Mouse (Mus musculus) cortical plate, adult 2 months (tissue): ENCODE measurements around the gene Robo2. TPM values are rescaled to one million over a fixed set of nuclear protein-coding genes. Genes with fewer than 3 reads are reported as not detected.

Experiments
- H3K27ac ChIP-seq: fragments of 200-500 bp; 2 replicates; pipeline ENCODE4 v1.5.1; 2012; ENCODE audit warnings: low read length, control low read depth, inconsistent platforms; ENCODE audit not compliant: insufficient read depth
- H3K4me1 ChIP-seq: fragments of 200-500 bp; 2 replicates; pipeline ENCODE4 v1.6.1; 2011; ENCODE audit warnings: low read length; ENCODE audit not compliant: control insufficient read depth, insufficient read depth
- H3K4me3 ChIP-seq: fragments of 200-500 bp; 2 replicates; pipeline ENCODE4 v1.5.1; 2011; ENCODE audit warnings: mild to moderate bottlenecking, low read length, control low read depth; ENCODE audit not compliant: insufficient read depth
- CTCF ChIP-seq: fragments of 200-500 bp; IDR thresholded peaks from 2 replicates; pipeline ENCODE4 v1.5.1; 2011; ENCODE audit warnings: mild to moderate bottlenecking, control low read depth, low read length; ENCODE audit not compliant: insufficient read depth; ENCODE audit errors: extremely low read depth
- POLR2A ChIP-seq: fragments of 200-500 bp; IDR thresholded peaks from 2 replicates; pipeline ENCODE4 v1.6.1; 2011; ENCODE audit warnings: mild to moderate bottlenecking, low read length, control low read depth; ENCODE audit not compliant: insufficient read depth; ENCODE audit errors: extremely low read depth
- polyA plus RNA-seq: library from polyadenylated mRNA; depleted of rRNA; stranded (reverse); fragments of >200 nt; gene quantifications from 2 replicates; pipeline ENCODE4 v1.2.3, GENCODE M21; 2012

The Robo2 gene
- polyA plus RNA-seq, 1 experiment: 54.2 TPM

DNA sequence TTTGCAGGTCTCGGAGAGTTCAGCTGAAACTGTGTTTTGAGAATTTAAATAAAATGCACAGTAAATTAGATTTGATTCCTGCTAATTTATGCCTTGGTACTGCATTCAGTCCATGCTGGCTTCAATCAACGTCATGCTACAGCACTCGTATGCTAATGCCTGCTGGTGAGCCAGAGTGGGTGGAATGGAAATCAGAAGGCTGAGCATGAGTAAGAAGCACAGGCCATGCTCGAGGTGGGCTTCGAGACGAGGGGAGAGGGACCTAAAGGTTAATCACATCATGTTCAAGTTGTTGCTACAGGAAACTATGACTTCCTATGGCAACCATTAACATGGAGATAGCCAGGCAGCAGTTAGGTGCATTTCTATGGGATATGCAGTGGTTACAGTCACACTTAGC, 420.4 kb downstream of the Robo2 start:
- H3K27ac ChIP-seq: no peak overlapping the region
- TF ChIP-seq CTCF (no peak), POLR2A (no peak)
- H3K4me1 ChIP-seq: no peaks in the 10 kb centered on the region
- H3K4me3 ChIP-seq: no peak overlapping the region

DNA sequence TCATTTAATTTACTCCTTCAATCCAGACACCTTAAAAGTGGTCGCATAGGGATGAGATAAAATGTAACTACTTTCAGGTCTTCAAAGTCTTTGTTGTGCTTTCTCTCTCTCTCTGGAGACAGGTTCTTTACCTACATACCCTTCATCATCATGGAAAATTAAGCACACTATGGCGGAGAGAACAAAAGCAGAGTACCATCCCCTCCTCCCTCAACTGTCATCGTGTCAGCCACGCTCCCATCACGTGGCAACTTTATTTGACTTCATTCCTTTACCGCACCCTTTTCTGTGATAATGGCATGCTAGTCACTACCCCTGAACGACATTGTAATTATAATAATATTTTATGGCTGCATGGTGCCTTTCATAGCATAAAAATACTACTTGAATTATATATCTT, 442.1 kb downstream of the Robo2 start:
- no peak for TF ChIP-seq CTCF
- no peak for TF ChIP-seq POLR2A

DNA sequence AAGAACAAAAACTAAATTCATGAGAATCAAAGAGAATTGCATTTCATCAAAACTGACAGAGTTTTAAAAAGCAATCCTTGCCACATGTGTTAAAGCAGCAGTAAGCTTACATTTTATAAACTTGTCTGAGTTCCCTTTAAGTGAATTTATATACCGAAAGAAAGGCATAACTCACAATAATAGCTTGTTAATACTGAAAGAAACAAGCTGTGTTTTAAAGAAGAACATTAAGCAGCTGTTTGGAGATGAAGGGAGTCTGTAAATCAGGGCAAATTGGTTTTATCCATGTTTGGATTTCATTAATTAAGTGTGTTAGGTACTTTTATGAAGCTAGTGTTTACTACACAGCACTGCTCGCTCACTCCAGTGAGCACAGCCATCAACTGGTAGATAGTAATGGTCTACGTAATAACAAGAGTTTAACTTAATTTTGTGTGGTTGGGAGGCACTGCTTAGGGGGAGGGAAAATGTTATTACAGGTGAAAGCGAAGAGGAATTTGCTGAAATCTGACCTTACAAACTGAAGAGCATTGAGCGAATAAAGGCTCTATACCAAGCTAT, 447.2 kb downstream of the Robo2 start:
- TF ChIP-seq POLR2A: no peak
- no peak for TF ChIP-seq CTCF
- no peak overlapping the region for H3K4me3 ChIP-seq
- H3K27ac ChIP-seq: no peak overlapping the region
- no peaks in the 10 kb centered on the region for H3K4me1 ChIP-seq

More for the DNA sequence above, 442.1 kb downstream of the Robo2 start:
- no peak overlapping the region for H3K27ac ChIP-seq
- H3K4me3 ChIP-seq: no peak overlapping the region
- no peaks in the 10 kb centered on the region for H3K4me1 ChIP-seq

DNA sequence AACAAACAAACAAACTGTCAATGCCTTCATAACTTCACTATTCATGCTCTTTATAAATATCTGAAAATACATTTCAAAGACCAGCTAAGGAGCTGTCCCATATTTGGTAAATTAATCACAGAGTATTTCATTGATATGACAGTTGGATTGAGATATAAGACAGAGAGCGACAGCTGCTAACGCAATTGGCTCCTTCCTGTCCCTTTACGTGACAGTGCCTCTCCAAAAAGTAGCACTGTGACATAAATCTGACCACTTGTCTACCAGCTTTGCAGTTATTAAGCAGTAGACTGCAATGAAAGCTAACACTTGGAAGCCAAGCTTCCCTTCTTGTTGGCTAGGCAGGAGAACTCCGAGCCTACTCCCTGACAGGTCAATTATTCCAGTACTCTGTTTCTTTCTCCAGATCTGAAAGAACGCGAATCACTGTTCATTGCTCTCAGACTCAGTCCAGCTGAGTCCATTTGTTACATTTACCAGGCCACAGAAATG, 452.1 kb downstream of the Robo2 start:
- Histone ChIP-seq H3K4me3 (no peak overlapping the region), H3K4me1 (no peaks in the 10 kb centered on the region), H3K27ac (no peak overlapping the region)
- TF ChIP-seq POLR2A (no peak), CTCF (no peak)

DNA sequence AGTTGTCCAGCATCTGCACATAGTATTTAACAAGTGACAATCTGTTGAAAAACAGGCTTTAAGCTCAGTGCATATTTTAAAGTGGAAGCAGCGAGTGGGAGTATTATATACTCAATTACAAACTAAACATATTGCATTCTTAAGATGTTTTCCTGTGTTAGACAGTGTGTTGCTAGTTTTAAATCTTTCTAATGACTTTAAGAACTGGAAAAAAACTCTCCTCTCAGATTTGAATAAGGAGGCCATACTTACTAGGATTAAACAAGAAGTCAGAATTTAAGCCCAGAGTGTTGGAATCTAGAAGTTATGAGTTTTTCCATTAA, 453.1 kb downstream of the Robo2 start:
- TF ChIP-seq CTCF: no peak
- no peak for TF ChIP-seq POLR2A
- Histone ChIP-seq H3K27ac (no peak overlapping the region), H3K4me3 (no peak overlapping the region), H3K4me1 (no peaks in the 10 kb centered on the region)

DNA sequence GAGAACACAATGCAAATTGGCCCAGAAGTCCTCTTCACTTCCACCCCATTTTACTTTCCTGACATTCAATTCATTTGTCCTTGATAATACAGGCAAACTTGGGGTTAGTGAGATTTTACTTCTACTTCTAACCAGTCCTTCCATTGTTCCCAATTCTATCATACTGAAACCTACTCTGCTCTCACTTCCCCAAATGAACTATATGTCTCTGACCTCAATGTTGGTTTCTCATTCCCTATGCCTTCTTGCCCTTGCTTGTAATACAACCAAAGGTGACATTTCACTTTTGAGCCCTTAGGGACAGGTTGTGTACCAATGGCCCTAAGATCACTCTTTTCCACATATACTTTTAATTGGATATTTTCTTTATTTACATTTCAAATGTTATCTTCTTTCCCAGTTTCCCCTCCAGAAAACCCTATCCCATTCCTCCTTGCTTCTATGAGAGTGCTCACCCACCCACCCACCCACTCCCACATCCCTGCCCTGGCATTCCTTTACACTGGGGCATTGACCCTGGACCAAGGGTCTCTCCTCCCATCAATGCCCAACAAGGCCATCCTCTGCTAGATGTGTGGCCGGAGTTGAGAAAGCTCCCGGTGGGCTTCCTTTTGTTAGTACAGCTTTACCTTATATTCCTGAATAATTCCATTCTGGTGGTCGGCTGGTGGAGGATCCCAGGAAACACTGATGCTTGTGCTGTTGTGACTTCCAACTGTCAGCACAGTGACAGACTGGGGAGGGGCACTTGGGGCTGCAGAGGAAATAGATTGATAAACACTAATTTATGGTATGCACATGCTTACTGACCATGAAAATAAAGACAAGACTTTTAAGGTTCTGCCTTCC, 453.7 kb downstream of the Robo2 start:
- no peak overlapping the region for H3K27ac ChIP-seq
- no peaks in the 10 kb centered on the region for H3K4me1 ChIP-seq
- TF ChIP-seq CTCF (no peak), POLR2A (no peak)
- H3K4me3 ChIP-seq: no peak overlapping the region

DNA sequence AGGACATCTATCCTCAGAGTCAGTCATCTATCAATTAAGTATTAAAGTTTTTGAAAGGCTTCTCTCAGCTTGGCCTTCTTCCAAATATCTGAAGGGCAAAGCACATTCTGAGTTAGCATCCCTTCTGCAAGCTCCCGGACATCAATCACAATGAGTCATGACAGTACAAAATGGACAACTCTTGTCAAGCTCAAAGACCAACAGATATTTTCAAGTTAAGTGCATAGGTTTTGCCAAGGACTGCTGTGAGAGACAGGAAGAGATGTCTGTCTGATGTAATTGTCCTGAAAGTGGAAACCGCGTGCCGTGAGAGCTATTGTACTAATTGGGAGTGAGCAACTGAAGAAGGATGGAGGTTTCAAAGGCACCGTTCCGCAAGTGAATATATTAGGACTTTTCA, 465.5 kb downstream of the Robo2 start:
- no peaks in the 10 kb centered on the region for H3K4me1 ChIP-seq
- H3K4me3 ChIP-seq: no peak overlapping the region
- no peak overlapping the region for H3K27ac ChIP-seq
- TF ChIP-seq CTCF: no peak
- no peak for TF ChIP-seq POLR2A

DNA sequence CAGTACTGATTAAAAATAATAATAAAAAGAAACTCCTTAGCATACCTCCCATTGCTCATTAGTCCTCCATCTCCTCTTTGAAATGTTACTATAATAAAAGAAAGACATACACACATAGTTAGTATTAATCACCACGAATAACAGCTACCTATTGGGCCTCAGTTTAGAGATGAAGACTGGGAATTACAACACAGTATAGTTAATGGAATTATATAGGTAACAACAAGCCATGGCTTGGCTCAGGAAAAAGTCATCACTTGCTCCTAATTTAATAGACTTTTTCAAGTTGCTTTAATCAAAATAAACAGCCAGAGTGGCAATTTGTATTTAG, 471.4 kb downstream of the Robo2 start:
- Histone ChIP-seq H3K4me1 (no peaks in the 10 kb centered on the region), H3K4me3 (no peak overlapping the region), H3K27ac (no peak overlapping the region)
- TF ChIP-seq POLR2A (no peak), CTCF (no peak)

DNA sequence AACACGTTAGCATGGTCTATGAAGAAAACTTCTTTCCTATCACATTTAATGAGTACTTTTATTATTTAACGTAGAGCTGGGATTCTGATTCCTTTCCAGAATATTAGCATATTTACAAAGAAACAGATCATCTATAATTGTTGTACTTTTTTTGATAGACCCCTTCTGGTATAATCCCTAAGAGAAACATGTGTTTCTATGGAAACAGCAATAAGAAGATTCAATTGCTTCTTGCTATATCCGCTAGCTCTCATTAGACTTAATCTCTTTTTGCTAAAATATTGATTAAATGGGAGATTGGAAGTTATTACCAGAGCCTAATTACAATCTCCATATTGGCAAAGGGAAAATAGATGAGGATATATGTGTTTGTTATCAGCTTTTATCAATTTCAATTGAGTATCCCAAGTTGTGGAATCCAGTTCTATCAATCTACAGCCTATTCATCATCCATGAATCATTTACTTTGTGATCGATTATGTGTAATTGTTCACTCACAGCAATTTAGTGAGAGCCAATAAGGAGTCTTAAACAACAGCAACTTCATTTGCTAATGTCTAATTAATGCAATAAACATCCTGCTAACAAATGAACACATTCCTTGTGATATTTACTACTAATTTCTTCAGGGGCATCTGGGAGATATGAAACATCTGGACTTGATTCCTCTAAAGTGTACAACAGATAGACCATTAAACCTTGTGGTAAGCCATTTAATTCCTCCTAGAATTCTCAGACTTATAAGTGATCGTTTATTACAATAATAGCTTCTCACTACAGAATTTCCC, 472.0 kb downstream of the Robo2 start:
- H3K27ac ChIP-seq: no peak overlapping the region
- H3K4me3 ChIP-seq: no peak overlapping the region
- TF ChIP-seq POLR2A: no peak
- TF ChIP-seq CTCF: no peak
- H3K4me1 ChIP-seq: no peaks in the 10 kb centered on the region

DNA sequence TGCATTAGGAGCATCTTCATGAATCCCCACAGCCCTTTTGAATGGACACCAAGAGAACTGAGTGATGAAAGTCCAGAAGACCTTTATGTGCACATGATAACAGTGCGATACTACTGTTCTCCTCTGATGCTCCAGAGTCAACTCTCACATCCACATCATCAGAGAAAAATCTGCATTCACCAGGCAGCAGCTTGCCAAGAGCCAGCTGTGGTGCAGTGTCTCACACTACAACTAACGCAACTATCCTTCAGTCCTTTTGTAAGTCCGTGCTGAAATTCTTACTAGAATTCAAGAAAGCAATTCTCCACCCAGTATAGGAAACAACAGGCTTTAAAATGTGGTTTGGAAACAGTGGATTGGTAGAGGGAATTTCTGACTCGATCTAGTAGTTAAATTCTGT, 481.3 kb downstream of the Robo2 start:
- TF ChIP-seq CTCF: no peak
- no peak for TF ChIP-seq POLR2A
- Histone ChIP-seq H3K4me1 (no peaks in the 10 kb centered on the region), H3K4me3 (no peak overlapping the region), H3K27ac (no peak overlapping the region)
